Mouse (Mus musculus) layer of hippocampus, adult 2 months (tissue): Measurements from ENCODE around the gene Prss27. TPM values are rescaled to one million over a fixed set of nuclear protein-coding genes. Genes with fewer than 3 reads are reported as not detected.
"Not testable (repeated sequence)": the region's sequence is repeated elsewhere in the genome, so short reads cannot be mapped to it uniquely, and the experiment has no call there.

Source experiments
- DNase-seq, 2 experiments: peaks; one replicate each; pipeline ENCODE4 v3.0.0; 2022; ENCODE audit warnings: low spot score in 2 of 2
- H3K27ac ChIP-seq: fragments of 200-600 bp; 2 replicates; pipeline ENCODE4 v1.8.1; 2022
- H3K4me3 ChIP-seq: fragments of 200-600 bp; 2 replicates; pipeline ENCODE4 v1.8.1; 2022; ENCODE audit warnings: mild to moderate bottlenecking
- CTCF ChIP-seq: fragments of 200-600 bp; conservative IDR thresholded peaks from 2 replicates; pipeline ENCODE4 v1.8.1; 2022; ENCODE audit warnings: antibody characterized with exemption, mild to moderate bottlenecking, moderate library complexity
- total RNA-seq, 2 experiments: library from RNA; stranded (reverse); gene quantifications; 2 replicates each; pipeline ENCODE4 v1.2.3; 2021

Prss27 gene
- total RNA-seq, 2 experiments from 2014 or later = not detected

DNA sequence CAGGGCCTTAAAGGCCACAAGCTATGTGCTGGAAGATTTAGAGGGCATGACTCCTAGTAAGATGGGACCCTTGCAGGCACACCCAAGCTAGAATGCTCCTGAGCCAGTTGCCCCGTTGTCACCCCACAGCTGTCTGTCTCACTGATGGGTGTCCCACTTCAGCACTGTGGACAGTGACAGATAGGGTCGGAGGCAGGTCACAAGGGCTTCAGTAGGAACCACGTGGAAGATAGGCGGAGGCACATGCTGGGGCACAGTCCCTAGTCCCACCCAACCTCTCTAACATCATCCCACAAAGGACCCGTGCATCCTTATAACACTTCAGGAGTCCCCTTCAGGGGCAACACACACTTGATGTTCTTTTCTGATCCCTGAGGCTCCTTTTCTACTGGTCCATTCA is 8.1 kb downstream of the Prss27 start:
- Histone ChIP-seq H3K27ac (no peak overlapping the region), H3K4me3 (no peak overlapping the region)
- DNase-seq = no peak
- no peak for TF ChIP-seq CTCF

DNA sequence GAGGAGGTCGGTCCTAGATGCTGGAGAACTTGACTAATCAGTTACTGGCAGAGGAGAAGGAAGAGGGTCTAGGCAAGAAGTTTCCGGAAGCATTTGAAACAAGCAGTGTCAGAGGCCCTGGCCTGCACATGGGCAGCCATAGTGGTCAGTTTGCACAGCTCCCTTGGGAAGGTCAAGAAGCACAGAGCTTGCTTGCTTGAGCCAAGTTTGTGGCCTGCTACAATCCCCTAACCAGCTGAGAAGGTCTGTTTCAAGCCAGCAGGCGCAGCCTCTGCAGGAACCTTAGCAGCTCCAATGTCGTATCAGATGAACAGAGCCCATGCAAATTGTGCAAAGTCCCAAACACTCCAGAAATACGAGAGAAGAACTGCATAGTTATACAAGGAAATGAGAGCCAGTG is 10.1 kb downstream of the Prss27 start:
- no peak overlapping the region for H3K27ac ChIP-seq
- H3K4me3 ChIP-seq = no peak overlapping the region
- no peak for DNase-seq
- TF ChIP-seq CTCF = no peak

DNA sequence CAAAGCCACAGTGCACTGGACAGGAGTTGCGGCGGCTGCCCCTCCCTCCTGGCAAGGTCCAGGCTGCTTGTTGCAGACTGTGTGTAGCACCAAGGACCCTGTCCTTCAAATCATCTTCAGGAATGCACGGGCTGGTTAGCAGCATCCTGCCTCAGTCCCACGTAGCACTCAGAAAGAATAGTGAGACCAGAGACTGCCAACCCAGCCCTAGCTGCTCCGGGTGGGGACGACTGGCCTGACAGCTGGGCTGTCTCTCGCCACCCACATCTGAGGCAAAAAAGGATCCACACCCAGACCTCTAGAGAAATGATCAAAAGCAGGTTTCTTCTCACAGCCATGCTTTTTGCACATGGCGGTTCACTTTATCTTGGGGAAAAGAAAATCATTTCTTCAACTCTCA is 11.1 kb downstream of the Prss27 start:
- DNase-seq = no peak
- no peak for TF ChIP-seq CTCF
- no peak overlapping the region for H3K4me3 ChIP-seq
- H3K27ac ChIP-seq = no peak overlapping the region

DNA sequence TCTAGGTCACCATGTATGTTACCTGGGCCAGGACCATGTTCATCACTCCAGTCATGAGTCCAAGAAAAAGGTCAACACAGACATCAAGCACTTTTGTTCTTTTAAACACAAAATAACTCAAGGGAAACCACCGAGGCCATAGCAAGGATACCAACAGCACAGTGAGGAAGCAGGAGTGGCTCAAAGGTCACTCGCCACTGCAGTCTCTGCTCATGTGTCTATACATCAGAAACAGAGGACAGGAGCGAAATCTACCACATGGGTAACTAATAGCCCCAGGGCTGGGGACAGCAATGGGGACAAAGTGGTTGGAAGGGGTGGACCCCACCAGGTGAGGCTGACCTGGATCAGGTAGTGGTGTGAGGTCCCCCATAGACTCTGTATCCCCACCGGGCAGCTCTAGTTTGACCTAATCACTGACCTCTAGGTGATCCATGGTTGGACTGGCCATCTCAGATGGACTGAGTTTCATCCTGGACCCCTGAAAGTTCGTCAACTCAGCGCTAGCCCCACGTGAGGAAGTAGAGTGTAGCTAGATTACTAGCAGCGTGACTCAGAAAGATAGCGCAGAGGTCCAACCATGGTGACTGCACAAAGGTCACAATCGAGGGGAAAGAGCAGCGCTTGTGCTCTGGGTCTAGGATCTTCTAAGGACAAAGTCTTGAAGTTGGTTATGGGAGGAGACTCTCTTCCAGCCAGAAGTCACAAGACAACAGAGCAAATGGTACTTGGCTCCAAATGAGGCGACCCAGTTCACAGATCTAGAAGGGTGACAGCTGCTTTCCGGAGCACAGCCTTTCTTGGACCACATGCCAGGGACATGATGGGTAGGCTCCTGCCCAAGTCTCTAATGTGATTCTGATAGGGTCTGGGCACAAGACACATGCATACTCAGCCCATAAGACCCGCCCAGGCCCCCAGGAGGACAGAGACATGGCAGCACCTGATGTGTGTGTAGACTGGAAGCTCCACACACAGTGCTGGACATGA is 19.0 kb downstream of the Prss27 start:
- H3K4me3 ChIP-seq = no peak overlapping the region
- no peak for DNase-seq
- TF ChIP-seq CTCF = no peak
- H3K27ac ChIP-seq = no peak overlapping the region

DNA sequence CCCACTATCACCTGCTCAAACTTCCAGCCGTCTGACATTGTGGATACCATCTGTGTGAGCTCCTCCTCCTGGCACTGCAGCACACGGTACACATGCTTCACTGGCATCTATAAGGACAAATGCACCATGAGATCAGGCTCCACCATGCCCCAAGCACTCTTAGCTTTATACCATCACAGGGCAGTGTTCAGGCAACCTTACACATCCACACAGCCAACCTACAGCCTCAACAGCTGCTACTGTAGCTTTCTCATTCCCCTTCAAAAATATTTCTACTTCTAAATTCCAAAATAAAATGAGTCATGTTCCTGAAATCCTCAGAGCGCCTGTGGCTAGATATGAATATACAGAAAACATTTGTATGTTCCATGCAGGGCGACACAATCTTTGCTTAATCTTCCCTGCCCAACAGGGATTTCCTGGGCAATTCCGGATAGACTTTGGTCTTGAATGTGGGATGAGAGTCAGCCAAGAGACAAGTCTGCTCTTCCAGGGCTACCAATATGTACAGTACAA is 19.8 kb downstream of the Prss27 start:
- no peak overlapping the region for H3K27ac ChIP-seq
- H3K4me3 ChIP-seq = no peak overlapping the region
- TF ChIP-seq CTCF = no peak
- no peak for DNase-seq

DNA sequence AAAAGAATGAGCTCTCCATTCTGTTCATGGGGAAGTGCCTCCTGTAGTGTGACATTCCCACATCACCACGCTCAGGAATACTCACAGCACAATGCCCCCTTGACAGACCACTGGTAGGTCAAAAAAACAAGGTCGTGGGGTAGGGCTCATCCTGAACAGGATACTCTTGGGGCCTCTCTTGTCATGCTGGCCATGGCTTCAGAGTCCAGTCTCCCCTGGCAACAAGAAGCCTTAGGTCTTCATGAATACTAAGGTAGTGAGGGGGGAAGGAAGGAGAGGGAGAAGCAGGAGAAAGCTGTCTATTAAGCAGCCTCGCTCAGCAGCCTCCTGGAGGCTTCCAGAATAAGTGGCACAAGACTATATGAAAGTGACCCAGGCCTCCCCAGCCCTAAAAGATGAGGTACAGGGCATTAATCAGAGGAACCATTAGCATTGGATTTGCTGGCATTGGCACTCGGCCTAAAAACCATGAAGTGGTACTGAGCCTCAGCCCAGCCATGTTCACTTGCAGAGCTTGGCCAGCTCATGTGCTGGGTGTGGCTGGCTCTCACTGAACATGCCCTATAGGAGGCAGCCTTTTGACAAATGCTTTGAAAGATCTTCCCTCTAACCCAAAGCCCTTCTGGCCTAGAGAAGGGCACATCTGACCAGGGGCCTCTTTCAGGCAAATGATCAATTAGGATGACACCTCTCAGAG is 24.7 kb downstream of the Prss27 start:
- peak overlapping the region; percentile 70 for H3K27ac ChIP-seq
- no peak for DNase-seq
- no peak for TF ChIP-seq CTCF
- H3K4me3 ChIP-seq = no peak overlapping the region

DNA sequence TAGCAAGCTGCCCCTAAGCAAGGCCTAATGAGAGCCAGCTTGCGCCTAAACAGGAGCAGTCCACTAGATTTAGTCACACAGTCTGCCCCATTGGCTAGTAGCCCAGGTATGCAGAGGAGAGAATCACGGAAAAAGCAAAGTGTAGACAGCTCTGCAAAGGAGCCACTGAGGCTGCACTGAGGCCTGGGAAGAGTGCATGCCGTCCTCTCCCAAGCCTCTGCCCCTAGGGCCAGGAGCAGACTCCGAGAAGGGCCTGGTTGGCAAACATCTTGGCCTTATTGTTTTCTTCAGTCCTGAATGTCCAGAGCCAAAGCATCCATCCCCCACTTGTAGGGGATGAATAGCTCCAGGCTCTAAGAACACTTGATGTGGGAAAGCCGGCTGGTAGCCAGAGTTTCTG is 30.3 kb downstream of the Prss27 start:
- DNase-seq = peak in 1 of 2 experiments; percentile 57
- Histone ChIP-seq H3K27ac (peak overlapping the region; percentile 84), H3K4me3 (no peak overlapping the region)
- no peak for TF ChIP-seq CTCF

DNA sequence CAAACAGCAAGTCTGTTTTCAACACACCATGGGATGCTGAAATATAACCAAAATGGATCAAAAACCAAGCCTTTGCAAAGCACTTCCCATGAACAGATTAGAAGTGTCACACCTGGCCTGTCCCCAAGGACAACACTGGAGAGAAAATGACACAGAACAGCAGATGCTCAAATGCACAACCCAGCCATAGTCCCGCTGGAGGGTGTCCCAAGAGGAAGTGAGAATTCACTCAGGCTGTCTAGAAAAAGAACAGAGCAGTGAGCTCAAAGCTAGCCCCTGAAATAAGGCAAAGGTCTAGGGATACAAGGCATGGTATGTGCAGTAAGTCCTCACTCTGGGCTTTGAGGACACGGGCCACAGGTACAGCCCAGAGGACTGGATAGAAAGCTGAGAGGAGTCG is 31.6 kb downstream of the Prss27 start:
- TF ChIP-seq CTCF = no peak
- DNase-seq = no peak
- Histone ChIP-seq H3K4me3 (no peak overlapping the region), H3K27ac (peak overlapping the region; percentile 84)

DNA sequence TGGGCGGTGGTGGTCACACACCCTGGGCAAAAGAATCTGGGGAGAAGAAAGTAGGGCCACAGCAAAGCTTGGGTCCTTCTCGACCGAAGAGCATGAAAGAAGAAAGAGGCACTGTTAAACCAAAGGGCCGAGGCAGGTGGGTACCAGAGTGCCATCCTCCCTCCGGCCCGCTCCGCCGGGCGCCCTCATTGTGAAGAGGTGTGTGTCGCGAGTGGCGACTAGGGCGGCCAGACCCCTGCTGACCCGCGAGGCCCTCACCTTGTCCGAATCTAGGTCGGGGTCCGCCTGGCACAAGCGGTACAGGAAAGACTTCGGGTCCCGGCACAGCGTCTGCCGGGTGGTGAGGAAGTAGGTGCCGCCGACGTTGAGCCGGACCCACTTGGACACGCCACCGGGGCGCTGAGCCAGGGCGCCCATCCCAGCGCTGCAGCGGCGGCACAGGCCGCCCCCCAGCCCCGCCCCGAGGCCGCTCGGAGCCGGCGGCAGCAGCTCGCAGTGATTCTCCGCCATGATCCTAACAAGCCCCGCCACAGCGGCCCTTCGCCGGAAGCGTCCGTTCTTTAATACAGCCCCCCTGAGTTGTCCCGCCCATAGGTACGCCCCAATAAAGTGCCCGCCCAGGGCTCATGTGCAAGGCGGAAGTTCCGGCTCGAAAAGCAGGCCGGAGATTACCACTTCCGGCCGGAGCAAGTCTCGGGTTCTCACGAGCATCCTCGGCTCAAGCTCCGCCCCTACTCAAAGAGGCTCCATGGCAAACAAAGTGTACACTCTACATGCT is 35.2 kb downstream of the Prss27 start, which contains the start of gene Kctd5:
Gene Kctd5, minus strand, starts transcription at position 567 of the 778 bp plus-strand sequence.
- no peak for TF ChIP-seq CTCF
- H3K4me3 ChIP-seq = peak within 1 kb of the TSS; percentile 89
- H3K27ac ChIP-seq = peak within 1 kb of the TSS; percentile 92
- DNase-seq = peak; percentile 94 to 98

DNA sequence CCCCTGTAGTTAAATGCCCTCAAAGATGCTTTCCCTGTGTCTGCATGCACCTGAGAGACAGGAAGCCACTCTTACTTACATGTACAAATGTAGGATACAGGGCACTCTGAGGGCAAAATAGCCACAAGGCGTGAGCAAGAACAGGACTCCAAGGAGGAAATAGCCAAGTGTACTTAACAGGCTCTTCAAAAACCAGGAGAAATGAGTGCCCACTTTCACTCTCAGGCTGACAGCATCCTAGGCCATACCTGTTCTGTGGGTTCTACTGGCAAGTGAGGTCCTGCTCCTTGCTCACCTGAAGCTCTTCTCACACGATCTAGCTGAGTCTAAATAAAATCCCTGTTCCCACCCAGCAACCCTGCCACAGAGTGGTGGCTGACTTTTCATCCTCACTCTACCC is 39.2 kb downstream of the Prss27 start:
- DNase-seq = no peak
- TF ChIP-seq CTCF = no peak
- Histone ChIP-seq H3K4me3 (no peak overlapping the region), H3K27ac (no peak overlapping the region)

DNA sequence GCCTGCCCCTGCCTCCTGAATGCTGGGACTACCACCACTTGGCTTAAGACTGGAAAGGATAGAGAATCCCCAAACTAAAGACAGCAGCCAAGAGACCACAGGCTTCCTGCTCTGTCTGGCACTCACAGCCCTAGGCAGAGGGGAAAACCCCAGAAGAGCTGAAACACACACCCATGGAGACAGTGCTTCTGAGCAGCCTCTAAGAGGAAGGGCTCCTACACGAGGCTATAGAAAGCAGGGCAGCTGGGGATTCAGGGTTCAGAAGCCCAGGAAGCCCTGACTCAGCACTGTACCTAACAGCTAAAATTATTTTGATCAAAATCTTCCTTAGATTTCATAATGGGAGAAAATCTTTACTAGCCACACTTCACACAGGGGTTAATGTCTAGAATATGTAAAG is 46.6 kb downstream of the Prss27 start:
- no peak for TF ChIP-seq CTCF
- DNase-seq = no peak

DNA sequence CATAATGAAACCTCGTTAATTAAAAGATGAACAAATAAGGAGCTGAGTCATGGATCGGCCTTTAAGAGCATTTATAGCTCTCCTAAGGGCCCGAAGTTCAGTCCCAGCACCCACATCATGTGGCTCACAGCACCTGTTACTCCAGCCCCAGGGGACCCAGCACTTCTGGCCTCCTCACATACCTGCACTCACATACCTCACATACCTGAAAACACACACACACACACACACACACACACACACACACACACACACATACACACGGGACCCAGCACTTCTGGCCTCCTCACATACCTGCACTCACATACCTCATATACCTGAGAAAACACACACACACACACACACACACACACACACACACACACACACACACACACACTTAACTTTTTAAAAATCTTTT is 48.5 kb downstream of the Prss27 start:
- H3K4me3 ChIP-seq, H3K27ac ChIP-seq, DNase-seq: not testable (repeated sequence)

More for the DNA sequence above, 46.6 kb downstream of the Prss27 start:
- Histone ChIP-seq H3K27ac (no peak overlapping the region), H3K4me3 (no peak overlapping the region)
